In the genomic region with DNA sequence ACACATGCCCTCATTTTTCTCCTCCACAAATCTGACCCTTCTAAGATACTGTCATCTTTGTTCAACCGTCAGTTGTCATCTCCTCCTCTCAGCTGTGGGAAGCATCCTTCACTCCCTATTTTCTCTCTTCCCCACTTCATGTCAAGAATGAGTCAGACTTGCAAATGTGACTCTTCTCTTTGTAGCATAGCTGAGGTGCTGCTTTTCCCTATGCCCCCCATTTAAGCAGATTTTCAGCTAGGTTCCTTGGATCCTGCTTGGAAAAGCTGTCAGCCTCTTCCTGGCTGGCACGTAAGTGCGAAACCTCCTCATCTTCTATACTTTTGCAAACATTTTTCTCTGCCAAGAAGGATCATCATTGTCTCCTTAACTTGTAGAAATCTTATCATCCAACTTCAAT, we compare ENCODE assay signal across 6 mouse cellular contexts.
"Had no signal": no experiment of that assay in that cellular context is flagged by ENCODE, and none has a peak within 500 bp of the region (broad histone marks: within the 10 kb centered on the region; RNA-seq: fewer than 3 reads in every experiment).

No protein-coding gene starts in this region.

- DNase-seq: kidney, adult 2 months; kidney, postnatal 25 days; lung, adult 2 months; lung, postnatal 36 days; thymus, adult 18-20 months; thymus, postnatal 25 days had no signal
